Mouse (Mus musculus) cerebellum, adult 9-10 months (tissue): ENCODE data around the gene Fxyd7.

ENCODE experiments used
- DNase-seq: peaks from one replicate; pipeline ENCODE4 v3.0.0; 2022

Fxyd7 gene

GRCm38 (mm10) chr7:31051321-31052021 is at the start of gene Fxyd7:
Gene Fxyd7, minus strand, starts transcription at chr7:31051467.
- DNase-seq, result peak; percentile 70

DNA sequence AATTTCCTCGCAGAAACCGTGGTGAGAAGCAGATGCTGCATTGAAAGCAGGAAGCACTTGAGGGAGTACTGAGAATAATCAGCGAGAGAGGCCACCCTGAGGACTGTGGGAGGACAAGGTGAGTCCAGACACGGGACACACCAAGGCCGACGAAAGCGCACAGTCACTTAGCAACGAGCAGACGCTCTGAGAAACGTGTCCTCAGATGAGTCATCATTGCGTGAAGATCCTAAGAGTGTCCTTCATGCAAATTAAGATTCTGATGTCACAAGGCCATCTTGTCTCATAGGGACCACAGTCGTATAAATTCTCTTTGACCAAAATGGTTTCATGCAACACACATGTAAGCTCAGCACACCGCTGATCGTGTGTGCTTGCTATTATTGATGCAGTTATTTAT is 49.5 kb upstream of the Fxyd7 start:
- no peak for DNase-seq

GRCm38 (mm10) chr7:31099612-31099982 is 48.3 kb upstream of the Fxyd7 start:
- DNase-seq, result no peak

- DNase-seq, result no peak
These were observed 47.7 kb upstream of the Fxyd7 start for GRCm38 (mm10) chr7:31098697-31099611.

GRCm38 (mm10) chr7:31097583-31098248 is 46.4 kb upstream of the Fxyd7 start:
- DNase-seq, result peak; percentile 89

DNA sequence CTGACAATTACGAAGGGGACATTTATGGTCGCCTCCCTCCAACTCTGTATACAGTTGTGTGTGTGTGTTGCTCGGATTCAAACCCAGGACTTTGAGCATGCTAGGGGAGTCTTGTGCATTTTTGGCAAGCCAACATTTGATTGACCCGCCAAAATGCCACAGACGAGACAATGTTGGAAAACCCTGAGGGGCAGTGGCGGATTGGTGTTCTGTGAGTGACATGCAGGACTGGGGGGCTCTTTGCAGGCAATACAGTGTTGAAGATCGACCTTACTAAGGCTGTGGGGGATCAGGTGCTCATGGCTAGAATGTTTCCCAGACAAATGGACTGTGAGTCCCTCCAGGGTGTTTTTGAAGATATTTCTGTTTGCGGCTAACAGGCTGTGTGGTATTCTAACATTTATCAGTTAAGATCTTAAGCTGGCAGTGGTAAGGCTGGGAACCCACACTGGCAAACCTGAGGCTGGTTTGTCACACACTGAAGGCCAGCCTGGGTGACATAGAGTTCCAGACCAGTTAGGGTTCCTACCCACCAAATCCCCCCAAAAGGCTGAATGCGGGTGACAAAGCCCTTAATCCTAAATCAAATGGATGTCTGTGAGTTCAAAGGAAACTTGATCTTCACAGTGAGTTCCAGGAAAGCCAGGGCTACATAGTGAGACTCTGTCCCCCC is 45.8 kb upstream of the Fxyd7 start:
- no peak for DNase-seq

DNA sequence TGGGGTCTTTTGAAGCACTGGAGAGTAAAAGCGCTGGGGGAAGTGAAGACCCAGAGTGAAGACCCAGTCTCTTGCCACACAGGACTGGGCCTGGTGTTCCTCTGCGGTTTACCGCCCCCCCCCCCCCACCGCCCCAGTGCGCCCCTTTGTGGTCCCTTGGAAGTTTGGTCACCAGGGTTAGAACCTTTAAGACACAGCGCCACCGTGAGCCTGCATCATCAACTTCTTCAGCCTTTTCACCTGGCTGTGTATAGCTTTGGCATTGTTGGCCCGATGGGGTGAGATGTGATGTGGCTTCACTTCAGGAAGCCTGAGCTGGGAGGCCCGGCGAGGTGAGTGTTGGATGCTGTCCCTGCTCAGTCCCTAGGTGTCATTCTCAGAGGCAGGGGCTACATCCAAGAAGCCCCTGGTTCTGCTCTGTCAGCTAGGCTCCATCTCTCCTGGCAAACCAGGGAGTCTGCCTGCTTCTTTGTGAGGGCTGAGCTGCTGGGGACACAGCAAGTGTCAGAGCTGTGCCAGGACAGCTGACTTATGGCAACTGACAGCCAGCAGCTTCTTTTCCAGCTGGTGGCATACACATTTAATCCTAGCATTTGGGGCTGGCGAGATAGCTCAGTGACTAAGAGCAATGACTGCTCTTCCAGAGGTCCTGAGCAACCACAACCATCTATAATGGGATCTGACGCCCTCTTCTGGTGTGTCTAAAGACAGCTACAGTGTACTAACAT is 43.7 kb upstream of the Fxyd7 start:
- DNase-seq, result no peak

DNA sequence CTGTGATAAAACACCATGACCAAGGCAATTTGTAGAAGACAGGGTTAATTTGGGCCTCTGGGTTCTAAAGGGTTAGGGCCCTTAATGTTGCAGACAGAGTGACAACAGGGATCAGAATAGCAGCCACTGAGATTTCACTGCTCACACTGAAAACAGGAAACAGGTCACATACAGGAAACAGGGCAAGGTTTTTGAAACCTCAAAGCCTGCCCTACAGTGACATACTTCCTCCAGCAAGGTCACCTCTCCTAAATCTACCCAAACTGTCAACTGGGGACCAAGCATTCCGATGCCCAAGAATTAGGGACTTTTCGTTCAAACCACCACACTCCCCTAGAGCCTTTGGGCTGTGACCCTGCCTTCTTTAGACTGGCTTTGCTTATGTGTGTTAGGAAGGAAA is 38.5 kb upstream of the Fxyd7 start:
- no peak for DNase-seq

DNA sequence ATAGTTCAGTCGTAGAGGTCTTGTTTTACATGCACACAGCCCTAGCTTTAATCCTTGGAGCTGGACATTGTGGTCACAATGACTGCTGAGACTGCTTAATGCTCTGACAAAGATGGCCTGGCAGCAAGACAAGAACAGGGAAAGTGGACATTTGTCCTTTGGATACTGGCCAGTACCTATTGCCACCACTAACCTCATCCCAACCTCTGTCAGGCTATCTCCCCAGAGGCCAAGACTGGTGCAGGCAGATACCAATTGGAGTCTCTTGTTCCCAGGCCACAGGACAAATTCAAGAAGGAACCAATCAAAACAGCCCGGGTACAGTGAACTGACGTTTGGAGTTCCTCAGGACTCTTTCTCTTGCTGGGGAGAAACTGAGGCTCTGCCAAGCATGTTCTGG is 36.9 kb upstream of the Fxyd7 start:
- no peak for DNase-seq

DNA sequence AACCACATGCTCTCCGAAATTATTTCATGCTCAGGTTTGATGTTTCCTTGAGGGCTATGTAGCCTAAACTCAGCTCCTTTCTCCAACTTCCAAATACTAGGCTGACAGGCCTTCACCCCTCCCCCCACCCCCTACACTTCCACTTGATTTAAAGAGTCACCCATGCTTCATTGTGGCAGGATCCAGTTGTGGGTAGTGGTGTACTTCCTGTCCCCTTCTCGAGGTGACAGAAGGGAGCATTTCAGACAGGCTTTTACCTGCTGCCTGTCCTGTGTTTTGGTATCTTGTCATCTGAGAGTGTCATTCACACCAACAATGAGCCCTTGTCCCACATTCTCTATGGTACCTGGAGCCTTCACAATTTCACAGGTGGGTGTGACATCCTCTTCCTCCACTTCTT is 36.0 kb upstream of the Fxyd7 start:
- no peak for DNase-seq

DNA sequence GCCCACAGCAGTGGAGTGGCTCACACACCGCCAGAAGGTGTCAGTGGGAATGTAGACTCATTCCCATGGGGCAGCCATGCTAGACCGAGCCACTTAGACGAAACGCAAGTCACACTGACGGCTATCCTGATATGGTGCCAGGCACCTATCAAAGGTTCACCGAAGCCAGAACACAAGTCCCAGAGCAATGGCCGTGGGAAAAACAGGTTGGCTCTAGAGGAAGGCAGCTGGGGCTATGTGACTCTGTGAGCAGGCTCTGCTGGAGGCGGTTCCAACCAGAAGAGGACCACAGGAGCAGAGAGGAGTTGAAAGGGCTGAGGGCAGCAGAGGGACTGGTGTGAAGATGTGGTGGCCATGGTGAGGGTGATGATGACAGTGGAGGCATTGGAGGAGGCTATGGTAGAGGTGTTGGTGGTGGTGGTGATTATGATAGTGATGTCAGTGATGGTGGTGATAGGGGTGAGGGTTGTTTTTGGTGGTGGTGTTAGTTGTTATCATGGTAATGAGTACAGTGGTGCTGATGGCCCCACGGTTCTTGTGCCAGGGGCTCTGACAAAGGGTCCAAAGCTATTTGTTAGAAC is 35.0 kb upstream of the Fxyd7 start:
- no peak for DNase-seq

GRCm38 (mm10) chr7:31085171-31085570 is 33.9 kb upstream of the Fxyd7 start:
- DNase-seq, result no peak

GRCm38 (mm10) chr7:31084140-31084539 is 32.9 kb upstream of the Fxyd7 start:
- DNase-seq, result no peak

DNA sequence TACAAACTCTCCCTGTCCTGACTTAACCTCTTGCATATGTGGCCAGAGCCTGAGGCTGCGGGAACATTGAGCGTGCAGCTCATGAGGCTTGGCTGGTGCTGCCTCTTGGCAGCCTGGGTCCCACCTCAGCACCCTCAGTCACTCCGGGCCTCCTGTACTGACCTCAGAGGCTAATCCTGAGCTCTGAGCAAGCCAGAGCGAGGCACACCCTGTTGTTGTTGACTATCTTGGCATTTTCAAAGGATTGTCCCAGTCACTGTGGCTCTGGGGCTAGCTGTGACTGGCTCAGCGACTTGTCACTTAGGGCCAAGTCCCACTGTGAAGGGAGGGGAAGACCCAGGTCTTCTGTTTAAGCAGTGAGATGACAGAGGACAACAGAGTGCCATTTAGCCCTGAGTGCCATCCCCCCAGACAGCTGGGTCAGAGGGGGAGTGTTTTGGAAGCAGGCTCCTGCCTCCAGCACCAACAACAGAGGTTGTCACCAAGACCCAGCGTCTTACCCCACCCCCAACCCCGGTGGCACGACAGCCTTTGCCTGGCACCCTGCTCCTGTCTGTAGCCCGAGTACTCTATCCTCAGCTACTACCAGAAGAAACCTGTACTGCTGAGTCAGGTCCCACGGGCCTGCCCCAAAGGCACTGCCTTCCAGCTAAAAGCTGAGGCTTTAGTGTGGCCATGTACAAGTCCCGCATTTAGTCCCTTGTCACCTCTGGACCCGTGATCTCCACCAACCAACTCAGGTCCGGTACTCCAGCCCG is 31.7 kb upstream of the Fxyd7 start:
- DNase-seq, result peak; percentile 74

- DNase-seq, result no peak
These were observed 30.8 kb upstream of the Fxyd7 start for GRCm38 (mm10) chr7:31082106-31082505.

DNA sequence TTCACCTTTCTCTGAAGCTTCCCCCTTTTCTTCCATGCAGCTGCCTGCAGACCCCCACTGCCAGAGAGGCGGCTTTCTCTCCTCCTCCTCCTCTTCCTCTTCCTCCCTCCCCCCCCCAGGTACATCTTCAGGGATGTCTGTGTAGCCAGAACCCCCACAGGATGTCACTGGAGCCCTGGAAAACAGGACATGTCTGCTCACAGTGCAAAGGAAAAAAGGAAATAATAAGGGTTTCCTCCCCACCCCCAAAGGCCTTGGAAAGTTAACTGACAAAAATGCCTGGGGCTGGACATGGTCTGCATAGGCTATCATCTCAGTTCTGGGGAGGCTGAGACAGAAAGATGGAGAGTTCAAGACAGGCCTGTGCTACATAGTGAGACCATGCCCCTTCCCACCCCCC is 29.8 kb upstream of the Fxyd7 start:
- DNase-seq, result peak; percentile 71

DNA sequence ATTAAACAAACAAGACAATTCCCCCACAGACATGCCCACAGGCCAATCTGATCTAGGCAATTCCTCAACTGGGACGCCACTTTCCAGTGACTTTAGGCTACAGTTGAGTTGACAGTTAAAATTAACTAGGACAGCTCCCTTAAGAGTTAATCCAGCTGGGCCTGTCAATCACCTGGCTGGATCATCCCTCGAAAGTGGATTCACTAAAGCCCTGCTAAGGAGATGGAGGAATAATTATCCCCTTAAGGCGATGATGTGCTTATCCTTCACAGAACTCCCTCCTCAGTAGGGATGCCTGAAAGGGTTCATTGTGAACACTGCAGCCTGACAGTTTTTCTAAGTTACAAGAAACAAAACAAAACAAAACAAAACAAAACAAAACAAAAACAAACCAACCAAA is 29.3 kb upstream of the Fxyd7 start:
- DNase-seq, result no peak

DNA sequence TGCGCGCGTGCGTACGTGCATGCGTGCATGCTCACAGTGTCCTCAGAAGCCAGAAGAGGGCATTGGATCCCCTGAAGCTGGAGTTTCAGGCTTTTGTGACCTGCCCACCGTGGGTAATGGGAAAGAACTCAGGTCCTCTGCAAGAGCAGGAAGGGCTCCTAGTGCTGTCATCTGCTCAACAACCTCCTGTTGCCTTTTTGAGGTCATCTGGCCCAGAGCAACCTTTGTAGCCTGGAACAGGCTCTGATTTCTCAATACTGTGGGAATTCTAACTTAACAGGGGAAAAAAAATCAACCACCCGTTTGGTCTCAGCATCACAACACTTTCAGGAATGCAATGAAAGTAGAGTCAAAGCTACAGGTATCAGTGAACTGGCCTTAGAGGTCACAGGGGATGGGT is 28.4 kb upstream of the Fxyd7 start:
- DNase-seq, result no peak

DNA sequence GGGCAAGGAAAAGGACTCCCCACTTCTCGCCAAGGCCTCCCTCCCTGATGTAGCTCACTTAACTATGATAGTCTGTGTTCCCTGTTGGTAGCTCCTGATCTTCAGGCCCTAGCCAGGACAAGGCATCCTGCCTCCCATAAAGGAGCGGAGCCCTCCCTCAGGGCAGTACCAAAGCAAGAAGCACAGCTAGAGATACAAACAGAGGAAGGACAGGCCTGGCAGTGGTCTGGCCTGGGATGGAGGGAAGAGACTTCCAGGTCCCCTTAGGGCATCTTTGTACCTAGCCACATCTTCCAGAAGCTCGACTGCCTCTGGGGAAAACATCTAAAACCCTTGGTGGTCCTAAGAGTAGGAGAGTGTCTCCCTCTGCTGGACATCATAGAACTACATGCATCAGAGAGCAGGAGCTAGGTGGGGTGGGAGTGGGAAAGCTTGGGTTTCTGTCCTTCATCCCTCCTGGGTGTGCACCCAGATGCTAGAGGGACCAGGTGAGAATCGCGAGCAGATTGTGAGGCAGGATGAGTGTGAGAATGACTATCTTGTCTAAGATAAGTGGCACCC is 26.7 kb upstream of the Fxyd7 start:
- peak; percentile 67 for DNase-seq

- DNase-seq, result no peak
These were observed 26.2 kb upstream of the Fxyd7 start for GRCm38 (mm10) chr7:31077470-31077869.

- no peak for DNase-seq
These were observed 25.2 kb upstream of the Fxyd7 start, which contains the start of gene Fxyd3 for GRCm38 (mm10) chr7:31076492-31076891. Gene Fxyd3, minus strand, starts transcription at chr7:31076704.
